Mouse (Mus musculus) retina, adult 2 months (tissue): Measurements from ENCODE around the gene Cmc1.

Source experiments
- DNase-seq: peaks from one replicate; pipeline ENCODE4 v3.0.0-alpha.2; 2012; ENCODE audit warnings: low read depth, low spot score

The Cmc1 gene

GRCm38 (mm10) chr9:118149407-118150402 is at the start of gene Cmc1:
Gene Cmc1, minus strand, starts transcription at chr9:118150177.
- DNase-seq = peak; percentile 95

- no peak for DNase-seq
Measured at GRCm38 (mm10) chr9:118198557-118198956, 48.6 kb upstream of the Cmc1 start.

GRCm38 (mm10) chr9:118196661-118197390 is 46.8 kb upstream of the Cmc1 start:
- DNase-seq = no peak

GRCm38 (mm10) chr9:118193263-118193662 is 43.3 kb upstream of the Cmc1 start:
- no peak for DNase-seq

GRCm38 (mm10) chr9:118191276-118191675 is 41.3 kb upstream of the Cmc1 start:
- DNase-seq = no peak

GRCm38 (mm10) chr9:118188374-118188773 is 38.4 kb upstream of the Cmc1 start:
- DNase-seq = no peak

- no peak for DNase-seq
Measured at GRCm38 (mm10) chr9:118187420-118187819, 37.4 kb upstream of the Cmc1 start.

GRCm38 (mm10) chr9:118186776-118187175 is 36.8 kb upstream of the Cmc1 start:
- no peak for DNase-seq

GRCm38 (mm10) chr9:118179136-118180025 is 29.4 kb upstream of the Cmc1 start:
- no peak for DNase-seq

- no peak for DNase-seq
Measured at GRCm38 (mm10) chr9:118176687-118177086, 26.7 kb upstream of the Cmc1 start.

GRCm38 (mm10) chr9:118175411-118175810 is 25.4 kb upstream of the Cmc1 start:
- DNase-seq = no peak

- DNase-seq = no peak
Measured at GRCm38 (mm10) chr9:118173086-118173485, 23.1 kb upstream of the Cmc1 start.

- no peak for DNase-seq
Measured at GRCm38 (mm10) chr9:118168544-118168943, 18.6 kb upstream of the Cmc1 start.

- DNase-seq = no peak
Measured at GRCm38 (mm10) chr9:118167606-118168005, 17.6 kb upstream of the Cmc1 start.

- no peak for DNase-seq
Measured at GRCm38 (mm10) chr9:118161536-118161935, 11.6 kb upstream of the Cmc1 start.

GRCm38 (mm10) chr9:118159936-118160335 is 10.0 kb upstream of the Cmc1 start:
- no peak for DNase-seq

- DNase-seq = no peak
Measured at GRCm38 (mm10) chr9:118158201-118158600, 8.2 kb upstream of the Cmc1 start.

GRCm38 (mm10) chr9:118157234-118157633 is 7.3 kb upstream of the Cmc1 start:
- DNase-seq = no peak

- no peak for DNase-seq
Measured at GRCm38 (mm10) chr9:118154666-118155065, 4.7 kb upstream of the Cmc1 start.

- DNase-seq = no peak
Measured at GRCm38 (mm10) chr9:118151221-118151507, 1.2 kb upstream of the Cmc1 start.

GRCm38 (mm10) chr9:118150429-118151220 is 648 bp upstream of the Cmc1 start:
- DNase-seq = no peak
